Mouse (Mus musculus): ENCODE results near the gene Ivd.
A peak's percentile ranks its signal among the peaks of the same experiment; 100 is the strongest.

Ivd gene

DNA sequence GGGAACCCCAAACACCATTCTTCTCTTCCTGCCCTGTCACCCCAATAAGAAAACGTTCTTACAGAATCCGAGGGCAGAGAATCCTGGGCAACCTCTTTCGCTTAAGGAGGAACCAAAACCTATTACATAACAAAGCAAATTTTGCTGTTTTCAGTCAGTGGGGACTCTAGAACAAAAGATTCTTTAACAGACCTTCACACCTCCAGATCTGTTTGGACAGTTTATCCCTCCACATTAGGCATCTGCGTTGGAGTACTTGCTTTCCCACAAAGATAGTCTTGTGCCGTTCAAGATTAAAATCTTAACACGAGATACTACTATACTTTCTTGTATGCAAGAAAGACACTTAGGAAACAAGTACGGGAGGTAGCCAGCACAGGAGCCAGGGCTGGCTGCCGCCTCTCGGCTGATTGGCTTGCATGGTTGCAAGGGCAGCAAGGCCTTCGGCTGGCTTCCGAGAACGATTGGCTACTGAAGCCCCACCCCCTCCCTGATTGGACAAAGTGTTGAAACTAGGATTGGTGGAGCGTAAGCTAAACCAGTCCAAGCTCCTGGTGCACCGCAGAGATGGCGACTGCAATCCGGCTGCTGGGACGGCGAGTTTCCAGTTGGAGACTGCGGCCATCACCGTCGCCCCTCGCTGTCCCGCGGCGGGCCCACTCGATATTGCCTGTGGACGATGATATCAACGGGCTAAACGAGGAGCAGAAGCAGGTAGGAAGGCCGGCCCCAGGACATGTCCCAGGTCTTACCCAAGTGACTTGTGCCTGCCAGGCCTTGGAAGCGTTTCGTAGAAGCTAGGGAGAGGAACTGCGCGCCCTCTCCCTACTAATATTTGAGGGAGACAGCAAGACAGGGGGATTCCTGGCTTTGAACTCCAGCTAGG is at the start of gene Ivd:
Gene Ivd (plus strand): TSS at position 501 of the 886 bp plus-strand sequence.
- DNase-seq = peak; percentile 76 to 80

DNA sequence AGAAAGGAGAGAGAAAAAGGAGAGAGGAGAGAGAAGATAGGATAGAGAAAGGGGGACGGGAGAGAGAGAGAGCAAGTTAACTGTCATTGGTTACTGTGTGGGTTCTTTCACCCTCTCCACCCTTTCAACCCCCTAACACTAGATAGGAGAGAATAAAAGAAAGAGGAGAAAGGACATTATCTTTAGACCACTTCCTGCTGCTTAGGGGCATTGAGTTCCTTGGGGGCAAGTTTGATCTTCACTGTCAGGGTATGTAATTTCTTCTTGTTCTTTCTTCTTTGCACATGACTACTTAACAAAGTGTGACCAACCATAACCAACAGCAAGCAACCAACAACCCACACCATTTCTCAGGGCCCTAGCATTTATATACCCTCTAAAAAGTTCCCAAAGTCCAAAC is 49.0 kb upstream of the Ivd start:
- DNase-seq = no peak

DNA sequence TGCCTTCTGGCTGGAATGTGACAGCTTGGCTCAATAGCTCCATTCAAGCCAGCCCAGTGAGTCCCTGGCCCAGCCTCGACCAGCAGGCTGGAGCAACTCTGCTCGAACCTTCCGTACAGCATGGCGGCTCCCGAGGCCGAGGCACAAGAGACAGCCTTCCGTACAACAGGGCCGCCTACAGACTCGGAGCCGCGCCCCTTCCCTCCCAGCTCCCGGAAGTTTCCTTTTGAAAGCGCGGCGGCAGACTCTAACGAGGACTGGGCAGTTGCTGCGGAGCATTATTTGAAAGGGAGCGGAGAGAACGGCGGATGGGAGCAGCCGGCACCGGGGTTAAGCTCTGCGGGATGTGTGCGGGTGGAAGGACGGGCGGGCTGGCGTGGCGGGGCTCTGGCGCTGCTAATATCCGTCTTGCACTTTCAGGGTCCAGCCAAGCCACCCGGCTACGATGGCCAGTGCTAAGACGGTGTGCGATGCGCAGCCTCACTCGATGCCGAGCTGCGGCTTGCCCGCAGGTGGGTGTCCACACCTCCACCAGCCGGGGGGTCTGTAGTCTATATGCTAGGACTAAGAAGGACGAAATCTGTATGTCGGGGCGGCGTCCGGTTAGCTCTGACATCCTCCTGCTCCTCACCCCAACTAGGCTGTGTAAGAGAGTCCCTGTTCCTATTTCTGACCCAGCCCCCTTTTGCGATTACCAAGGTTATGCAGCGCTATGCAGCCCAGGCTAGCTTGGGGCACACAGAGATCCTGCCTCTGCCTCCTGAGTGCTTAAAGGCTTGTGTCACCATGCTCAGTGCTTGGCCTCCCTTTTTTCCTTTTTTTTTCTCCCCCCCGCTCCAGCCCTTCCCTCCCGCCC is 47.5 kb upstream of the Ivd start, which contains the start of gene Knstrn:
Gene Knstrn (plus strand): TSS at position 23 of the 856 bp plus-strand sequence.
- DNase-seq = peak; percentile 77 to 88

DNA sequence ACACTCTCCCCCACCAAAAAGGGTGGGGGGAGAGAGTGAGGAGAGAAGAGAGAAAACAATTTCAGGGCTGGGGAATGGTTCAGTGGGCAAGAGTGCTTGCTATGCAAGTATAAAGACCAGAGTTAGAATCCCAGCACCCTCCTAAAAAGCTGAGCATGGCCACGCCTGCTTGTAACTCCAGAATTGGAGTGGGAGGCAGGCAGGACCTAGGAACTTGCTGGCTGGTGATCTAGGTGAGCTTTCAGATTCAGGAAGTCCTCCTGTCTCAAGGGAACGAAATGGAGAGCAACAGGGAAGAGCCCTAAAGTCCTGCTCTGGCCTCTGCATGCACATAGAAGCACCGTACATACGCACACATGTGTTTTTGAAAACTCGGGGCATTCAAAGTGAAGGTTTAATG is 39.0 kb upstream of the Ivd start:
- no peak for DNase-seq

DNA sequence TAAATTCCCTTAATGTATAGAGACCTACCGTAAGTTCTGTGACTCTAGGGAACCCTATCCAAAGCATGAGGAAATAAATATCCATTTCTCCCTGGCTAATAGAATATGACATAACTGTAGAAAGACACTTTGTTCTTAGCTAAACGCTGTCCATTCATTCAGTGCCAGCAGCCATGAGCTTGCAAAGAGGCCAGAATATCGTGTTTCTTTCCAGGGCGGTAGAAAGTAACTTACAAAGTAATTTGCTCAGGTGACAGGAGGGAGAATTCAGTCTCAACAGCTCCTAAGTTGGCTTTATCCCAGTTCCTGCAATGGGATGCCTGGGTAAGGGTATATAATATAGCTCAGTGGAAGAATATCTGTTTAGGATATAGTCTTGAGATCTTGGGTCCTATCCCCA is 37.4 kb upstream of the Ivd start:
- no peak for DNase-seq

DNA sequence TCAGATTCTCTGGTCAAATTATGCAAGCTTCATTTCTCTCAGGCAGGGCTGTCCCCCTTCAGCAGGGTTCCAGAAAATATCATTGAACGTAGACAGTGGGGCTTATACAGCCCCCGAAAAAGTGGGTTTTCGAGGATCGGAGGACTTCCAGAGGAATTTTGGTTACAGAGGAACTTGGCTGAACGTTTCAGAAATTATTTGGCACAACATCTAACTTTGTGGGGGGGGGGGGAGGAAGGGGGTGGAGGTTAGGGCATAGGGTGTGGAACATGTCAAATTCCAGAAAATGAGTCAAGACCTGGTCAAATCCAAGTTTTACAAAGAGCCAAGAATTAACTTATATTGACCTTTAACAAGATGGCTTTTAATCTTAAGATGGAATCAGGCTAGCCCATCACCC is 32.7 kb upstream of the Ivd start:
- no peak for DNase-seq

DNA sequence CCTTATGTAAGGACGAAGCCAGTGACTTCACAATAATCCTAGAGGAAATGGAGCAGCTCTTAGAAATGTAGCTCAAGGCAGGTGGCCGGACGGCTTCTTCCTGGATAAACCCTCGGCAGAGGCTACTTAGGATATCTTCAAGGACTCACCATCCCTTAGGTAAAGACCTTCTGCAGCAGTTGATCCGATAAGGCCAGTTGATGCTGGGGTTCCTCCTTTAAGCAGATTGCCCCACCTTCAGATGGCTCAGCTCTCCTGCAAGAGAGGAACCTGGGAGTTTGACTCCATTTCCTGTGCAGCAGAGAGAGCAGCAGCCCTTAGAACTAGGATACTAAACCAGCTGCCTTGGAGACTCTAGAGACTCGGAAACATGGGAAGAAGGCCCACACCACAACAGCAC is 27.7 kb upstream of the Ivd start:
- DNase-seq = no peak

DNA sequence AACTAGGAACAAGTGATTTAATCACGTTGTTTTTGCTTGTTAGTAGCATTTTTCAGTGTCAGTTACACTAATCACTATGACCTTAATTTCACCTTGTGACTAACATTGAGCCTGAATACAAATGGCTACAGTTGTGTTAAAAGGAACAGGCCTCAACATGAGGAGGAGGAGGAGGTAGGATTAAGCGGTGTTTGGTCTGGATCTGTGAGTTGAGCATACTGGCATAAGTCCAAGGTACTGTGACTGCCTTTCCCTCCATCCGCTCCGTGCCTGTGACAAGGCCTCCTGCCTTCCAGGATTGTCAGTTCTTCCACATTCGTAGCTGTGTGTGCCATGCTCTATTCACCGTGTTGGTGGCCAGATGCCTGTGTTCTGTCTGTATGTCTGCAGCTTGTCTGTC is 26.6 kb upstream of the Ivd start:
- no peak for DNase-seq

DNA sequence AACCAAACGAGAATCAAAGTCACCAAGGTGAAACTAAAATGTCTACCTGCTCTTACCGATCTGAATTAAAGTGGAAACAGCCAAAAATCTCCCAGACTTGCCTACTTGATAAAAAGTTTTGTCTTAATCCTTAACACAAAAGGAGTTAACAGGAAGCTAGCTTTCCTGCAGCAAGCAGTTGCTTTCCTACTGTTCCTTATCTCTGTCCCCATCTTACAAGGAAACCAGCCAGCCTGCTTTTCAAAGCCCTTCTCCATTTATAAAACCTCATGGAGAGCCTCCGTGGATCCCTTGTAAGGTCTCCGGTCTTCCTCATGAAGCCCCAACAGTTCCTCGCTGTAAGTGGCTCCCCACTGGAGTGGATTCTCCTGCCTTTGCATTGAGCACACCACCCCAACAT is 23.4 kb upstream of the Ivd start:
- no peak for DNase-seq

DNA sequence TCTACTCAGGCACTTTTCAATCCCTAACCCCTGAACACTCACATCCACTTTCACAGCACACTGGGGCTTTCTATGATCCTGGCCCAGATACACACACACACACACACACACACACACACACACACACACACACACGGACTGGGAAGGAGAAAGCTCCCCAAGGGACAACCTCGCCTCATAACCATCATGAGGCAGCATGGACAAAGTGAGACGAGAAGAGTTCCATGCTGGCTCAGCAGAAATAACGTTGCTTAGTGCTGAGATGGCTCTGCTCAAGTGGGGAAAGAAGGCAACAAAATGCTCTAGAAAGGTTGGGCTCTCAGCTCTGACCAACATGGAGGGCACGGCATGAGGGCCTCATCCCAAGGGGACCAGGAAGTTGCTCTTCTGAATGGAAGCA is 20.6 kb upstream of the Ivd start:
- no peak for DNase-seq

DNA sequence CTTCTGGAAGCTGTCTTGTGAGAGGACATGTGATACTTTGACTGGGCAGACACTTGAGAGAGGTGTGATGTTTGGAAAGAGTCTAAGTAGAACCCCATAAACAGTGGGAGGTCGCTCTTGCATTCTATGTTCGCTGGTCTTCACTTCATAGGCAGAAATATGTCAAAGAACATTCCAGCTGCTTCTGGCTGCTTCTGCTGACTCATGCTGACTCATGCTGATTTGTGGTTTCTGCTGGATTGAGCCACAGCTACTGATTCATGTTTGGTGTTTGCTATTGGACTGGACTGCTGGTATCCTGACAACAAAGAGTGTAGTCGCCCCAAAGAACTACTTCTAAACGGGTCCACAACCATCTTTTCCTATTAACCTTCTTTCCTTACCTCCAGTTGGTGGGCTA is 20.0 kb upstream of the Ivd start:
- DNase-seq = no peak

DNA sequence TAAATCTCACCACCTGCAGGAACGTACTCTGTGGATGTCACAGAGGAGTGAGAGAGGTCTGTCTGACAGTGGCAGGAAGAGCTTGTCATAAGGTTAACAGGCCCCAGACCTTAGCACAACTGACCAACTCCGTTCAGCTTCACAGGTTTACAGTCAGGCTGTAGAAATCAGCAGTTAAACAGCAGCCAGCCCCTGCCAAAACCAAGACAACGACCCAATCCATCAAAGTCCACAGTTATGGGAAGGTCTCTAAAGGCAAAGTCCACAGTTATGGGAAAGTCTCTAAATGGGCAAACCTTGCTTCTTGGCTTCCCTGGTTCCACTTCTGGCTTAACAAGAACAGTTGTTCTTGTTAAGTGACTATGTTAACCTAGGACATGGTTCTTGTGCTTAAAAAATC is 17.3 kb upstream of the Ivd start:
- no peak for DNase-seq

DNA sequence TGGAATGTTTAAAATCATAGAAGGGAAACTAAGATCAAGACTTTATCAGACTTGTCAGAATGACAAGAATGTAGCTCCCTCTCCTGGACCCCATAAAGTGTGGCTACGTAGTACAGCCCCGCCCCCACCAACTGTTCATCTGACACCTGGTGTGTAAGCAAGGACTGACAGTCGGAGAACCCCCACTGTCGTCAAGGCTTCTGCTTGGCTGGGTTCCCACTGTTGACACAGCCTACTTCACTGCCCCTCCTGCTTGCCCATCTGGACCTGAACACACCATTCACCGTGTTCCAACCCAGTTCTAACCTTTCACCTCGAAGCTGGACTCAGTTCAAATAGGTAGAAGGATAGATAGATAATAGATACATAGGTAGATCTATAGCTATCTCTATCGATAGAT is 15.5 kb upstream of the Ivd start:
- no peak for DNase-seq

DNA sequence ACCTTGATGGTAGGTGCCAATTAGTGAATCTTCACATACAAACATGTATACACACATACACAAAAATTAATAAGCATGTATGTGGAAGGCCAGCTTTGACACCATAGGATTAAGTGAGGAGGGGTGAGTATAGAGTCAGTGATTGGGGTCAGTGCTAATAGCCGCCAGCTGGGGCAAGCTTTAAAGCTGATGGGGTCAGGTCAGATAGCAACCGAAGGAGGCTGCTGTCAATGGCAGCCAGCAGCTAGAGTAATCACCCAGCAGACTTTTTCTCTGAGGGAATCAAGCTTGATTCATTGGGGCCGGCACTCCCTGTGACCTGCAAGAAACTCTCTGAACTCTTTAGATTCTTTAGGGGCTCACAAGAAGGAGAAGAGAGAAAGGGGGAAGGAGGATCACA is 10.0 kb upstream of the Ivd start:
- DNase-seq = no peak

DNA sequence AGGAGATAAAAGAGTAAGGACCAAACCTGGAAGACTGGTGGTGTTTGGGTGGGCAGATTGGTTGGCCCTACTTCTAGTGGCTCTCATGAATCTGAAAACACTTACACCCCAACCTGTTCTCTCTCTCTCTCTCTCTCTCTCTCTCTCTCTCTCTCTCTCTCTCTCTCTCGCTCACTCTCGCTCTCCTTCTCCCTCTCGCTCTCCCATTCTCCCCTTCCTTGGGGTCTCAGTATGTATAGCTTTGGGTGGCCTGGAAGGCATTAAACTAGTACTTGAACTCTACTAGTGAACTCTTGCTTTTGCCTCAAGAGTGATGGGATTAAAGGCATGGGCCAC is 554 bp downstream of the Ivd start:
- no peak for DNase-seq

DNA sequence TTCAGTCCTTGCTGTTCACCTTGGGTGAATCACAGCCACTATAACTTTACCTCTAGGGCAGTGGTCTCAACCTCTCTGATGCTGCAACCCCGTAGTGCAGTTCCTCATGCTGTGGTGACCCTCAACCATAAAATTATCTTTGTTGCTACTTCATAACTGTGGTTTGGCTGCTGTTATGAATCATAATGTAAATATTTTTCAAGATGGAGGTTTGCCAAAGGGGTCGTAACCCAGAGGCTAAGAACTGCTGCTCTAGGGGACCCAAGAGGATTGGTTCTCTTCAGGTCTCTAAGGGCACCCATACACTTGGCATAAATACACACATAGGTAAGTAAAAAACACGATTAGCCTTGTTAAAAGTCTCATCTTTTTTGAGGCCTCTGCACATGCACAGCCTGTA is 8.8 kb downstream of the Ivd start:
- no peak for DNase-seq

DNA sequence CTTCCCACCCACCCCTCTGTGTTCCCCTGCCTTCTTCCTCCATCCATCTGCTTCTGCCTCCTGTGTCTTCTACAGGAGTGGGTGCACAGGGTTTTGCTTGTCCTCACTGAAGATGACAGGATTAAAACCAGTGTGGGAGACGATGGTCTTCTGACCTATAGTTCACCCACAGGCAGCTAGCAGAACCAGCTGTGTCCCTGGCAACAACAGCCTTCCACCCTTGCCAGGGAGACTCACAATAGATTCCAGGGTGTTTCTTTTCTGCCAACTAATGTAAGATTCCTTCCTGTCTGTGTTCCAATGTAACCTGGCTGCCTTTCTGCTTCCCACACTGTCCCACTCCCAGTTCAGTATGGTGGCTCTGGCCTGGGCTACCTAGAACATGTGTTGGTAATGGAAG is 9.3 kb downstream of the Ivd start:
- DNase-seq = no peak

DNA sequence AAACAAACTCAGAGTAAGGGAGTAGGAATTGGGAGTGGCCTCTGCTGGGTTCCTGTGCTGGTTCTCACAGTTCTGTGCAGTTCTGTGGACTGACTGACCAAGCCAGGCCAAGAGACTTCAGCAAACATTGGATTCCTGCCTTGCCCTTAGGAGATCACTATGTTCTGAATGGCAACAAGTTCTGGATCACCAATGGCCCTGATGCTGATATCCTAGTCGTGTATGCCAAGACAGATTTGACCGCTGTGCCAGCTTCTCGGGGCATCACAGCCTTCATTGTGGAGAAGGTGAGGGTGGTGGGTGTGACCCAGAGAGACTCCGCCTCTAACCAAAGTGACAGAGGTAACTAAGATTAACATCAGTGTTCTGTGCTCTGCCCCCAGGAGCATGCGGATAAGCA is 11.3 kb downstream of the Ivd start:
- DNase-seq = no peak

DNA sequence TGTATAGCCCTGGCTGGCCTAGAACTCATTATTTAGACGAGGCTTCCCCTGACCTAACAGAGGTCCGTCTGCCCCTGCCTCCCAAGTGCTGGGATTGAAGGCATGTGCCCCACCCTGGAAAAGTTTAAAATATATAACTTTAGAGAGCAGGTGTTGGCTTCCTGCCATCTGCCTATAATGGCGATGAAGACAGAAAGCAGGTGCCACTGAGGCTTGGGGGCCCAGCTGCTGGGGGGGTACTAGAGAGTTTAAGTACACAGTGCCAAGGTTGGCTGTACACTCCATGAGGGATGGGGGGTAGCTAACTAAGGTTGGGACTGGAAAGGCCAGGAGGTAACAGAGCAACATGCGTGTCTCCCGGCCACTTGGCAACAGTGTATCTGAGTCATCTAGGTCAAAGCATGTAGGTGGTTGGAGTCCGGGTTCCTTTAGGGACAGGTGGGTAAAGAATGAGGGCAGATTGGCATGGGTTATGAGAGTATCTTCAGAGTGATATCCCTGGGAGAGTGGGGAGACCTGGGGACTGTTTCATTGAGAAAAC is 12.2 kb downstream of the Ivd start:
- DNase-seq = no peak

DNA sequence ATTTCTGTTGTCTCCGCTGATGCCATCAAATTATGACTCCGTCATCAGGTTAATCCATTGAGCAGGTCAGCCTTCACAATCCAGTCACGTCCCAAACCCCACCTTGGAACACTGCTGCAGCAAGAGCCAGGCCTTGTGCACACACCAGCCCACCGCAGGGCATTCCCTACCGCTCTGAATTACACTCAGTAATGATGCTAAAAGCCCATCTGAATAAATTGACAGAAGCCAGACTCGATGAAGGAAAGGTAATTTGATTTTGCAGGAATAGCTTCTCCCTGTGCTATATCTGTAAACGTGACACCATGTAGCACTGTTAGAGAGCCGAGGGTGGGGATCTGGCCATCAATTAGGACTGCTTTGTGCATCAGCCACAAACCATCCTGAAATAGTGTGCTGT is 13.6 kb downstream of the Ivd start:
- no peak for DNase-seq

DNA sequence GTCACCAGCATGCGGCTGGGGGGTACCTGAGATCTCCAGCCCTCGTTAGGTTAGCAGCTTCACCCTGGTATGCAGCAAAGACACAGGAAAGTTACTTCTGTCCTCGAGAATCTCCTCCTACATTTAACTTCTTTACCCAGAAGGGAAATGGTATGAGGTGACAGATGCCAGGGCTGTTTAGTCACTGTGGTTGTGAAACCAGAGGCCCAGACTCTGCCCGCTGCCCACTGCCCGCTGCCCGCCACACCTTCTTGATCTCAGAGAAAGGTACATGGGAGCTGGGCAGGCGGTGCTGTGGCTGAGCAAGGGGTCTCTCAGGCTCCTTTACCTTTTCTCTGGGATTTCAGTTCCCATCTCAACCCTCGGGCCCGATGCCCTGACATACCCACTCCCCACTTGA is 14.7 kb downstream of the Ivd start:
- no peak for DNase-seq

DNA sequence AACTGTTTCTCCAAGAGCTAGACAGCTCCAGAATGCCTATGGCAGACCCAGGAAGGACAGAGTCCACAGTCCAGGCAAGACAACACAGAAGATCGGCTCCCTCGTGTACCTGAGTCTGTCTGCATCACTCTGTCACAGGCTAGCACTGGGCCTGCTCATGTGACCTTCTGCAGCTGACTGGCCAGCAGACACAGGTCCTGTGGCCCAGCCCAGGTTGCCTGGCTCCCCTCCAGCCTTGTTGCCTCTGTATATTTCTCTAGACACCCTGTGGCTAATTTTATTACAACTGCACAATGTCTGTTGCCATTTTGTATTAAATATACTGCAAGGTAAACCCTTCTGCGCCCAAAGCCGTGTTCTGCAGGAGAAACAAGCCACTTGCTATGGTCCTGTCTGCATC is 19.3 kb downstream of the Ivd start:
- no peak for DNase-seq

DNA sequence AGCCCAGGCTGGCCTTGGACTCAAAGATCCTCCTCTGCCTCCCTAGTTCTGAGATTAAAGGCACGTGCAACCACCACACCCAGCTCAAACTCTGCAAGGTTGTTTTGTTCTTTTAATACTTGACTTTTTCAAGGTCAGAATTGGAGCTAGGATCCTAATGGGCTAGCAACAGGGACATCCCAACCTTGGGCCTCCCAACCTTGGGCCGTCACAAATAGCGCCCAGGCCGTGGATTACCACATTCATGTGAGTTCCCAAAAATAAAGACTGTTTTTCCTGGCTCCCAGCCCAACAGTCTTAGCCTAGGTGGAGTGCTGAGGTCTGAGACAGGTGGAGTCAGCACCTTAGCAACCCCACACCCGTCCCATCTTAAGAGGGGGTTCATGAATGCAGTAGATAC is 20.2 kb downstream of the Ivd start:
- DNase-seq = no peak
